Mouse (Mus musculus) heart, adult 2 months (tissue): ENCODE measurements around the gene Msh5.

ENCODE experiments used
- EP300 ChIP-seq: fragments of 200-500 bp; IDR thresholded peaks from 2 replicates; pipeline ENCODE4 v1.6.1; 2011; ENCODE audit warnings: low read depth, low read length, control low read depth; ENCODE audit not compliant: insufficient read depth
- POLR2A ChIP-seq: fragments of 200-500 bp; IDR thresholded peaks from 2 replicates; pipeline ENCODE4 v1.6.1; 2011; ENCODE audit warnings: mild to moderate bottlenecking, low read depth, low read length, control low read depth; ENCODE audit not compliant: insufficient read depth

DNA sequence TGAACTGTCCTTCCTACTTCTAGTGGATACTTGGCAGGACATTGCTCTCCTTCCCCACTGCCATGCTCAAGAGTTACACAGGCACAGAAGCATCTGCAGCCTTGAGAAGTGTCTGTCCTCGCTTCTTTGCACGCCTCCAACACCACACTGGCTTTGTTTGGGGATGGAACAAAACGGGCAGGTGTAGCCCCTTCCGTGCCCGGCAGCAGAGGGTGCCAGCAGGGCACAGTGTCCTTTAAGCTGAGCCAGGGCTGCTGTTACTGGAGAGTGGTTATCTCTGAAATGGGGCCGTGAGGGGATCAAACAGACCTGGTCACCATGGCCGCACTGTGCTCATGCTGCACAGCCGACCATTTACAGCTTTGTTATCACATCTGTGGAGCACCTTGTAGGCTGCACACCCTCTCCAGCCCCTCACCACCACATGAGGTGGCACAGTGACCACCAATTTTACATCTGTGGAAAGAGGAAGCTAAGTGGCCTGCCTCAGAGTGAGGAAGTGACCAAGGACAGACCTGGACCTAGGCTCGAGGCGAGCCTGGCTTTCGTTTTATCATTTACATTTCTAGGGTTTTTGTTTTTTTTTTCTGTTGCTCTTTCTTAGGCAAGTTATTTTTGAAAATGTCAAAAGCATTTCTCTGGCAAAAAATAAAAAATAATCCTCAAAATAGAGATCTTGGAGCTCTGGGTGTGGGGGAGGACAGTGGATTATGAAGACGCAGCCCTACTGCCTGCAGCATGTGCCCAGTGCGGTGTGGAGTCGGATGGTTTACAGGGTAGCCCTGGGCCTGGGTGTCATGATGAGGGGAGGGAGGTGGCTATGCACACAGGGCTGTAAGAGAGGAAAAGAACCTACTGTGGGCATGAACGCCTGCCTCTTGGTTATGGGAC, 48.2 kb upstream of the Msh5 start:
- TF ChIP-seq EP300: no peak
- TF ChIP-seq POLR2A: no peak
